Mouse (Mus musculus) CD4-positive naive resting alpha-beta T cell, adult 76 days (primary cell): ENCODE data around the gene Sept14. TPM values are rescaled to one million over a fixed set of nuclear protein-coding genes. Genes with fewer than 3 reads are reported as not detected.

Source experiments
- total RNA-seq: library from RNA; stranded (reverse); gene quantifications from one replicate; pipeline ENCODE4 v1.2.4, GENCODE M21; 2023

Gene Sept14
- total RNA-seq = not detected

DNA sequence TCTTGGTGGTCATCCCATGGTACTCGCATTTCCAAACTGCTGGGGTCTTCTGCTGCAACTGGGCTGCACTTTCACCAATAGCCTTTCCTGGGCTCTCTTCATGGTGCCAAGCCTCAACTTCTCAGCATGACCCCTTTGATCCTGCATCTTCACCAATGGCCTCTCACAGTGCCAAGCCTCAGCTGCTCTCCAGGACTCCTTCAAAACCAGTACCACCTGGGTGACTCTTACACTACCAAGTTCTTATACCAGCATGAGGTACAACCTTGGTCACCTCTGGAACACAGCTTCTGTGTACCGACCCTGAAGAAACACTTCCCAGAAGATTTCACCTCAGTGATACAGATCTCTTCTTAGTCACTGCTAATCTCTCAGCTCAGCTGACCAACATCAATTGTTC is at the start of gene Sept14:
Gene Sept14, minus strand, starts transcription at position 101 of the 400 bp plus-strand sequence.

DNA sequence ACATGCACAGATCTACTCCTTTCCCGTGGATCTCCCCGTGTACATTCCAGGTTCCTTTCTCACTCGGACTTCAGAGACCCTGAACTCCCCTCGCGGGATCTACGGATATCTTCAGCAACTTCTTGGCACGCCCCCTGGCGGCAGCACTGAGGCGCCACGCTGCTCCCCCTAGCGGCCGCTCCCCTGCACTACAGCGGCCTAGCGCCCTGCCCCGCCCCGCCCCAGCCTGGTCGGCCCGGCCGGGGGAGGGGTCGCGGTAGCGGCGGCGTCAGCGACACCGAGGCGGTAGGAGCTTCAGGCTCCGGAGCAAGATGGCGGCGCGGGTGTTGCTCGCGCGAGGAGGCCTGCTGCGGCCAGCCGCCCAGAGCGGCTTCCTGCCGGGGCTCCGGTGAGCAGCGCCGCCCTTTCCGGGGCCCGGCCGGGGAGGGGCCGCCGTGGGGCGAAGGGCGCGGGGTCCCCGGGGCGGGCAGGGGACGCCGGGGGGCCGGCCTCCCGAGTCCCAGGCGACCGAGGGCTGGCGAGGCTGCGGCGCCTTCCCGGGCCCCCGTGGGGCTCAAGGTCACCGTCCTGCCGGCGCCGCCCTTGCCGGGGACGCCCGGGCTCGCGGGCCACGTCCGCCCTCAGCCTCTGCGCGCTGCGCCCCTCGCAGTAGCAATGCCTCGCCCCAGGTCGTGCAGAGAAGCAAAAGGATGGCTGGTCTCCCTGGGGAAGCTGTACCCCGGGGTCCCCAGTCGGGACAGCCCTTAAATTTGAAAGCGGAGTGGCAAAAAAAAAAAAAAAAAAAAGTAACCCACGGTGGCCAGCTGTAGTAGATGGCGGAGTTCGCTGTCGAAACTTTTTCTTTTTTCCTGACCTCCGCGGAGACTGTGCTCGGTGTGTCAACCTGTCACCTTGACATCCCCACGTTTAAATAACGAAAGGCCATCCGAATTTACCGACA is 16.8 kb upstream of the Sept14 start, which contains the start of gene Nipsnap2:
Gene Nipsnap2, plus strand, starts transcription at position 230 of the 940 bp plus-strand sequence.

GRCm38 (mm10) chr5:129715326-129715861 is 7.1 kb upstream of the Sept14 start, which contains the start of gene Mrps17:
Gene Mrps17, plus strand, starts transcription at chr5:129715497.

GRCm38 (mm10) chr5:129670036-129670458 is 38.3 kb downstream of the Sept14 start, which contains the start of gene Zfp11:
Gene Zfp11, minus strand, starts transcription at chr5:129670099.

Other genes with a start within 250 kb of the Sept14 start
- 170 TPM for gene Sfswap, start 207.3 kb downstream of the Sept14 start, total RNA-seq
- 1.1 TPM for gene Mmp17, start 124.3 kb downstream of the Sept14 start, total RNA-seq
- gene Zfp11, start 38.4 kb downstream of the Sept14 start, total RNA-seq = 0.79 TPM
- 30.2 TPM for gene Mrps17, start 7.0 kb upstream of the Sept14 start, total RNA-seq
- gene Nipsnap2, start 16.6 kb upstream of the Sept14 start, total RNA-seq = 34.9 TPM
- 16.9 TPM for gene Psph, start 78.9 kb upstream of the Sept14 start, total RNA-seq
- 17.8 TPM for gene Sumf2, start 138.5 kb upstream of the Sept14 start, total RNA-seq
- 167 TPM for gene Chchd2, start 179.0 kb upstream of the Sept14 start, total RNA-seq
- 2.6 TPM for gene Zbed5, start 187.2 kb upstream of the Sept14 start, total RNA-seq
- gene Phkg1, start 190.0 kb upstream of the Sept14 start, total RNA-seq = 0.32 TPM
- gene Nupr1l, start 200.0 kb upstream of the Sept14 start, total RNA-seq = not detected
- 8.9 TPM for gene Vkorc1l1, start 233.5 kb upstream of the Sept14 start, total RNA-seq